Mouse (Mus musculus): ENCODE measurements around the gene Limch1.

DNA sequence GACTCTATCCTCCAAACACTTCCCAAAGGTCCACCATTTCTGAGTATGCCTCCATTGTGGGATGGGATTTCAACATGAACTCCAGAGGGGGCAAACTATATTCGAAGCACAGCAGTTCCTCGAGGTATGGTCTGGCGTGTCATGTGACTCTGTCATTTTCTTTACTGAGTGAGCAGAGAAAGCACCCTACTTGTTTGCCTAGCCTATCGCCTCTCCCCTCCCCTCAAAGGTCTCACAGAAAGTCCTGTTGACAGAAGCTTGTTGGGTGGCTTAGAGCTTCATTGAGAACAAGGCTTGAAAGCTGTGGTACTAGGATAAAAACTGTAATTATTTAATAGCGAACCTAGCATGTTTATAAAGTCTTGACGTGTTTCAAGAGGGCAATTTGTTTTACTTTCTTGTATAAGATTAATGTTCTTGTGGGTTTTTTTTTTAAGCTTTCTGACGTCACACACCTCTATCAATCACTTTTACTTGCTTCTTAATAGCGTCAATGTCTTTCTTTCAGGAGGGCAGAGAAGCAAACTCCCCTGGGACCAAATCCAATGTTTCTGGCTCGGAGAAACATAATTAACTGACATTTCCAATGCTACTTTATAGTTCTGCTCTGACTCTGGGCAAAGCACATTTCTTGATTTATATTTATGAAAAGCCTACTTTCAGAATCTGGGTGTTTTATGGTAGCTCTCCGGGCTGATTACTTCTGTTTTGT is 32.5 kb downstream of the Limch1 start:
- TF ChIP-seq CTCF (IDR thresholded peaks at IDR 0.05; ENCODE audit: control insufficient read depth, insufficient read depth, insufficient replicate concordance, low read depth, low read length) (no peak), POLR2A (IDR thresholded peaks at IDR 0.05; ENCODE audit: control insufficient read depth, low read depth, low read length) (no peak)
